Mouse (Mus musculus) cerebellum, adult 2 months (tissue): ENCODE results near the gene Gm45623.

Experiments used
- CTCF ChIP-seq: fragments of 200-500 bp; IDR thresholded peaks from 2 replicates; pipeline ENCODE4 v1.5.1; 2011; ENCODE audit warnings: low read depth, mild to moderate bottlenecking, control low read depth, low read length, moderate library complexity, borderline replicate concordance; ENCODE audit not compliant: insufficient read depth
- POLR2A ChIP-seq: fragments of 200-500 bp; IDR thresholded peaks from 2 replicates; pipeline ENCODE4 v1.6.1; 2011; ENCODE audit warnings: low read length, control low read depth, borderline replicate concordance; ENCODE audit not compliant: insufficient read depth

DNA sequence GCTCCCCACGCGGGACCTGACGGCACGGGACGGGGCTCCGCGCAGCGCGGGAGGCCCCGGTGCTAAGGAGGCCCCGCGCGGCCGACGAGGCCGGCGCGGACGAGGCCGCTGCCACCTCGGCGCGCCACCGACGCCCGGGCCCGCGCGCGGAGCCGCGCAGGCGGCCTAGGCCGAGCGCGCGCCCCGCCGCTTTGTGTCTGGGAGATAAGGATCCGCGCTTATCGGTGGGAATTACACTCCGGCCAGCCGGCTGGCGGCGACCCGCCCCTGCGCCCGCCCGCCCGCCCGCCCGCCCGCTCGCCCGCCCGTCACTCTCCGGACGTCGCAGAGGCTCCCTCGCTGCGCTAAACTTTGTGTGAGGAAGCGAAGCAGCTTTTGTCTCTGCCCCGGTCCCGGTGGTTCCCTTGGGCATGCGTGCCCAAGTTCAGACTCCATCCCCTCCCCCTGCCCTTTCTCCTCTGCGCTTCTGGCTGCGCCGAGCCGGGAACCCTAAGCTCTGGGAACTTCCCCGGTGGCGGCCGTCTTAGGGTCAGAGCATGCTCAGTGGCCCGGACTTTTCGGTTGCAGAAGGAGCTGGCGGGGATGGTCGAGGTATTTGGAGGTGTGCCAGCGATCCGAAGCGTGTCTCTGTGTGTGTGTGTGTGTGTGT, 50.3 kb downstream of the Gm45623 start:
- TF ChIP-seq CTCF (no peak), POLR2A (no peak)
